Mouse (Mus musculus): Measurements from ENCODE around the gene Arpc3.

DNA sequence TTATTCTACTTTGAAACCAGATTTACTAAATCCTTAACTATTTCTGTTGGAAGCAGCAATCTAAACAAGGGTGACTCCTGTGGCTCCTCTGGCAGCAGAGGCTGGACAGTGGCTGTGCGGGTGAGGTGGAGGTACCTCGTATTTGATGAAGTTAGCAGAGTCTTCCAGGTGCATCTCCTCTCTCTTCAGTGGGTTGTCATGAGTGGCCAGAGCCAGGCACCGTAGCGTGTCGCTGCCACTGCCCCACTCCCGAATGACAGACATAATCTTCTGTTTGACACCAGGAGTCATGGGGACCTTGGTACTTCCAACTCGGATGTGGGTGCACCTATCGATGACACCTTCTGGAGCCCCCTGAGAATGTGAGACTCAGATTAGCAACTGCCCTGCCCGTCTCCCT lies 69.8 kb downstream of the Arpc3 start:
- TF ChIP-seq CTCF (IDR thresholded peaks at IDR 0.05; ENCODE audit: extremely low read depth, insufficient read depth, insufficient read length, insufficient replicate concordance) (no peak), POLR2A (IDR thresholded peaks at IDR 0.05; ENCODE audit: low read depth, low read length) (no peak)
